Mouse (Mus musculus): ENCODE measurements at regions not wholly inside any gene's neighbourhood (a gene's known extent, or its start where the extent isn't known, plus 50 kb on each side); places are given as distances from the start of the nearest gene placed in this dataset.

- 93% methylated on average over 1 of the region's 1 CpGs for WGBS
- no peaks in the 10 kb centered on the region for H3K36me3 ChIP-seq
Observed at GRCm38 (mm10) chr14:99771009-99771408, 472.5 kb downstream of the Klf5 start.

GRCm38 (mm10) chr14:99772774-99773423 is 474.4 kb downstream of the Klf5 start:
- no peak for ATAC-seq
- Histone ChIP-seq H3K27me3 (no peaks in the 10 kb centered on the region), H3K27ac (no peak overlapping the region), H3K9me3 (no peaks in the 10 kb centered on the region), H3K4me3 (replicated peaks) (no peak overlapping the region), H3K9ac (replicated peaks) (no peak overlapping the region), H3K4me2 (replicated peaks) (no peak overlapping the region), H3K4me1 (replicated peaks) (no peaks in the 10 kb centered on the region), H3K36me3 (no peaks in the 10 kb centered on the region)
- WGBS: 89% methylated on average over 19 of the region's 19 CpGs

More at GRCm38 (mm10) chr14:99771009-99771408, 472.5 kb downstream of the Klf5 start:
- H3K27me3 ChIP-seq: no peaks in the 10 kb centered on the region
- no peaks in the 10 kb centered on the region for H3K9me3 ChIP-seq
- H3K4me1 ChIP-seq (replicated peaks): no peaks in the 10 kb centered on the region
- H3K4me3 ChIP-seq (replicated peaks): no peak overlapping the region
- H3K27ac ChIP-seq: no peak overlapping the region
- no peak for ATAC-seq
- no peak overlapping the region for H3K9ac ChIP-seq (replicated peaks)
- no peak overlapping the region for H3K4me2 ChIP-seq (replicated peaks)

- Histone ChIP-seq H3K4me3 (replicated peaks) (no peak overlapping the region), H3K4me2 (replicated peaks) (no peak overlapping the region), H3K27me3 (no peaks in the 10 kb centered on the region), H3K36me3 (no peaks in the 10 kb centered on the region), H3K27ac (no peak overlapping the region), H3K9me3 (no peaks in the 10 kb centered on the region), H3K9ac (replicated peaks) (no peak overlapping the region), H3K4me1 (replicated peaks) (no peaks in the 10 kb centered on the region)
- no peak for ATAC-seq
- 59% methylated on average over 8 of the region's 8 CpGs for whole genome bisulfite sequencing
Observed at GRCm38 (mm10) chr14:99778477-99778876, 480.0 kb downstream of the Klf5 start.

GRCm38 (mm10) chr14:99778957-99779356 is 480.5 kb downstream of the Klf5 start:
- no peak for ATAC-seq
- H3K4me2 ChIP-seq (replicated peaks): no peak overlapping the region
- H3K4me1 ChIP-seq (replicated peaks): no peaks in the 10 kb centered on the region
- H3K9ac ChIP-seq (replicated peaks): no peak overlapping the region
- WGBS: 87% methylated on average over 4 of the region's 4 CpGs
- no peaks in the 10 kb centered on the region for H3K27me3 ChIP-seq
- no peaks in the 10 kb centered on the region for H3K36me3 ChIP-seq
- no peak overlapping the region for H3K4me3 ChIP-seq (replicated peaks)
- no peaks in the 10 kb centered on the region for H3K9me3 ChIP-seq
- no peak overlapping the region for H3K27ac ChIP-seq

- Histone ChIP-seq H3K27ac (no peak overlapping the region), H3K4me2 (replicated peaks) (no peak overlapping the region), H3K9me3 (no peaks in the 10 kb centered on the region), H3K4me1 (replicated peaks) (no peaks in the 10 kb centered on the region), H3K4me3 (replicated peaks) (no peak overlapping the region), H3K36me3 (no peaks in the 10 kb centered on the region), H3K9ac (replicated peaks) (no peak overlapping the region), H3K27me3 (no peaks in the 10 kb centered on the region)
- WGBS: 98% methylated on average over 1 of the region's 1 CpGs
- no peak for ATAC-seq
Observed at GRCm38 (mm10) chr14:99783646-99784045, 485.2 kb downstream of the Klf5 start.

- no peak overlapping the region for H3K4me3 ChIP-seq (replicated peaks)
- H3K27ac ChIP-seq: no peak overlapping the region
- no peaks in the 10 kb centered on the region for H3K4me1 ChIP-seq (replicated peaks)
- ATAC-seq: no peak
- no peak overlapping the region for H3K9ac ChIP-seq (replicated peaks)
- 90% methylated on average over 5 of the region's 5 CpGs for WGBS
- no peaks in the 10 kb centered on the region for H3K27me3 ChIP-seq
- no peaks in the 10 kb centered on the region for H3K36me3 ChIP-seq
- no peak overlapping the region for H3K4me2 ChIP-seq (replicated peaks)
- no peaks in the 10 kb centered on the region for H3K9me3 ChIP-seq
Observed at GRCm38 (mm10) chr14:99785106-99785505, 486.6 kb downstream of the Klf5 start.

GRCm38 (mm10) chr14:99786367-99786766 is 487.9 kb downstream of the Klf5 start:
- Histone ChIP-seq H3K4me3 (replicated peaks) (no peak overlapping the region), H3K27me3 (no peaks in the 10 kb centered on the region), H3K36me3 (no peaks in the 10 kb centered on the region), H3K9ac (replicated peaks) (no peak overlapping the region), H3K4me2 (replicated peaks) (no peak overlapping the region), H3K9me3 (no peaks in the 10 kb centered on the region), H3K27ac (no peak overlapping the region), H3K4me1 (replicated peaks) (no peaks in the 10 kb centered on the region)
- no peak for ATAC-seq
- 94% methylated on average over 1 of the region's 1 CpGs for WGBS

- no peaks in the 10 kb centered on the region for H3K4me1 ChIP-seq (replicated peaks)
- no peaks in the 10 kb centered on the region for H3K9me3 ChIP-seq
- no peak overlapping the region for H3K9ac ChIP-seq (replicated peaks)
- no peaks in the 10 kb centered on the region for H3K36me3 ChIP-seq
- no peaks in the 10 kb centered on the region for H3K27me3 ChIP-seq
- no peak overlapping the region for H3K4me2 ChIP-seq (replicated peaks)
- 83% methylated on average over 3 of the region's 3 CpGs for WGBS
- no peak overlapping the region for H3K4me3 ChIP-seq (replicated peaks)
- no peak for ATAC-seq
- H3K27ac ChIP-seq: no peak overlapping the region
Observed at GRCm38 (mm10) chr14:99788185-99788584, 489.7 kb downstream of the Klf5 start.

GRCm38 (mm10) chr14:99796293-99796692 is 488.2 kb downstream of the Klf12 start:
- Histone ChIP-seq H3K9ac (replicated peaks) (no peak overlapping the region), H3K27ac (no peak overlapping the region), H3K27me3 (no peaks in the 10 kb centered on the region), H3K4me1 (replicated peaks) (no peaks in the 10 kb centered on the region), H3K4me3 (replicated peaks) (no peak overlapping the region), H3K9me3 (no peaks in the 10 kb centered on the region), H3K36me3 (no peaks in the 10 kb centered on the region), H3K4me2 (replicated peaks) (no peak overlapping the region)
- WGBS: 80% methylated on average over 4 of the region's 4 CpGs
- ATAC-seq: no peak

- Histone ChIP-seq H3K9me3 (no peaks in the 10 kb centered on the region), H3K4me3 (replicated peaks) (no peak overlapping the region), H3K36me3 (no peaks in the 10 kb centered on the region), H3K4me1 (replicated peaks) (0 out of 2 replicates have a peak, but pooled peaks cover 5% of the 10 kb centered on the region), H3K4me2 (replicated peaks) (no peak overlapping the region), H3K9ac (replicated peaks) (no peak overlapping the region), H3K27me3 (no peaks in the 10 kb centered on the region), H3K27ac (no peak overlapping the region)
- WGBS: 41% methylated on average over 1 of the region's 1 CpGs
- no peak for ATAC-seq
Observed at GRCm38 (mm10) chr14:99806052-99806451, 478.4 kb downstream of the Klf12 start.

- ATAC-seq: no peak
- H3K36me3 ChIP-seq: no peaks in the 10 kb centered on the region
- no peaks in the 10 kb centered on the region for H3K9me3 ChIP-seq
Observed at GRCm38 (mm10) chr14:99806599-99806998, 477.9 kb downstream of the Klf12 start.

GRCm38 (mm10) chr14:99812741-99813485 is 471.6 kb downstream of the Klf12 start:
- ATAC-seq: no peak

More at GRCm38 (mm10) chr14:99806599-99806998, 477.9 kb downstream of the Klf12 start:
- no peaks in the 10 kb centered on the region for H3K27me3 ChIP-seq
- no peak overlapping the region for H3K27ac ChIP-seq
- H3K9ac ChIP-seq (replicated peaks): no peak overlapping the region
- H3K4me1 ChIP-seq (replicated peaks): 0 out of 2 replicates have a peak, but pooled peaks cover 5% of the 10 kb centered on the region
- no peak overlapping the region for H3K4me2 ChIP-seq (replicated peaks)
- 51% methylated on average over 5 of the region's 5 CpGs for WGBS
- no peak overlapping the region for H3K4me3 ChIP-seq (replicated peaks)

More at GRCm38 (mm10) chr14:99812741-99813485, 471.6 kb downstream of the Klf12 start:
- WGBS: 86% methylated on average over 6 of the region's 6 CpGs
- Histone ChIP-seq H3K27me3 (no peaks in the 10 kb centered on the region), H3K36me3 (no peaks in the 10 kb centered on the region), H3K4me3 (replicated peaks) (no peak overlapping the region), H3K27ac (no peak overlapping the region), H3K9me3 (no peaks in the 10 kb centered on the region), H3K4me2 (replicated peaks) (no peak overlapping the region), H3K9ac (replicated peaks) (no peak overlapping the region), H3K4me1 (replicated peaks) (no peaks in the 10 kb centered on the region)

Data from midbrain, embryonic 13.5 days (tissue).